Mouse (Mus musculus): ENCODE results near the gene Slc9a6. TPM values are rescaled to one million over a fixed set of nuclear protein-coding genes. Genes with fewer than 3 reads are reported as not detected.

The Slc9a6 gene
- total and polyA plus RNA-seq, 3 experiments: 11.4 to 12.6 TPM; not detected in 1

Other genes starting within 250 kb of the Slc9a6 start
- gene Smim10l2a, start 235.2 kb upstream of the Slc9a6 start, total RNA-seq (2012; rRNA removed): not detected in 2 replicates
- gene Smim10l2a, start 235.2 kb upstream of the Slc9a6 start, polyA plus RNA-seq (2012; ENCODE audit: insufficient read depth in 1 of 2, insufficient read length in 2 of 2, low read depth in 1 of 2, low replicate concordance in 2 of 2, missing spikeins in 1 of 2): not detected
- gene Gm2174, start 161.8 kb upstream of the Slc9a6 start, total RNA-seq (2012; rRNA removed): 2.5 TPM in 1 of 2 replicates, not detected in the other
- gene Gm2174, start 161.8 kb upstream of the Slc9a6 start, polyA plus RNA-seq (2012; ENCODE audit: insufficient read depth in 1 of 2, insufficient read length in 2 of 2, low read depth in 1 of 2, low replicate concordance in 2 of 2, missing spikeins in 1 of 2): not detected
- 9.8 and 18.4 TPM in 2 replicates for gene Ints6l, start 154.9 kb upstream of the Slc9a6 start, total RNA-seq (2012; rRNA removed)
- gene Ints6l, start 154.9 kb upstream of the Slc9a6 start, polyA plus RNA-seq (2012; ENCODE audit: insufficient read depth in 1 of 2, insufficient read length in 2 of 2, low read depth in 1 of 2, low replicate concordance in 2 of 2, missing spikeins in 1 of 2): 100 to 1,000 TPM in 1 of 2 experiments, 10 to 100 TPM in 1; 56.1 to 124 TPM
- not detected in 2 replicates for gene Gm10477, start 85.0 kb upstream of the Slc9a6 start, total RNA-seq (2012; rRNA removed)
- gene Gm10477, start 85.0 kb upstream of the Slc9a6 start, polyA plus RNA-seq (2012; ENCODE audit: insufficient read depth in 1 of 2, insufficient read length in 2 of 2, low read depth in 1 of 2, low replicate concordance in 2 of 2, missing spikeins in 1 of 2): not detected
- not detected in 2 replicates for gene Gm648, start 60.2 kb upstream of the Slc9a6 start, total RNA-seq (2012; rRNA removed)
- under 1 TPM in 1 of 2 experiments, not detected in 1; 0.08 TPM for gene Gm648, start 60.2 kb upstream of the Slc9a6 start, polyA plus RNA-seq (2012; ENCODE audit: insufficient read depth in 1 of 2, insufficient read length in 2 of 2, low read depth in 1 of 2, low replicate concordance in 2 of 2, missing spikeins in 1 of 2)
- 18.1 and 22.6 TPM in 2 replicates for gene Mmgt1, start 11.7 kb upstream of the Slc9a6 start, total RNA-seq (2012; rRNA removed)
- gene Mmgt1, start 11.7 kb upstream of the Slc9a6 start, polyA plus RNA-seq (2012; ENCODE audit: insufficient read depth in 1 of 2, insufficient read length in 2 of 2, low read depth in 1 of 2, low replicate concordance in 2 of 2, missing spikeins in 1 of 2): 10 to 100 TPM; 16.9 to 45.6 TPM
- gene Fhl1, start 122.0 kb downstream of the Slc9a6 start, total RNA-seq (2012; rRNA removed): not detected in 2 replicates
- gene Fhl1, start 122.0 kb downstream of the Slc9a6 start, polyA plus RNA-seq (2012; ENCODE audit: insufficient read depth in 1 of 2, insufficient read length in 2 of 2, low read depth in 1 of 2, low replicate concordance in 2 of 2, missing spikeins in 1 of 2): not detected
- not detected in 2 replicates for gene Map7d3, start 212.6 kb downstream of the Slc9a6 start, total RNA-seq (2012; rRNA removed)
- not detected for gene Map7d3, start 212.6 kb downstream of the Slc9a6 start, polyA plus RNA-seq (2012; ENCODE audit: insufficient read depth in 1 of 2, insufficient read length in 2 of 2, low read depth in 1 of 2, low replicate concordance in 2 of 2, missing spikeins in 1 of 2)